8 mouse cellular contexts compared by ENCODE assay signal in the genomic region with DNA sequence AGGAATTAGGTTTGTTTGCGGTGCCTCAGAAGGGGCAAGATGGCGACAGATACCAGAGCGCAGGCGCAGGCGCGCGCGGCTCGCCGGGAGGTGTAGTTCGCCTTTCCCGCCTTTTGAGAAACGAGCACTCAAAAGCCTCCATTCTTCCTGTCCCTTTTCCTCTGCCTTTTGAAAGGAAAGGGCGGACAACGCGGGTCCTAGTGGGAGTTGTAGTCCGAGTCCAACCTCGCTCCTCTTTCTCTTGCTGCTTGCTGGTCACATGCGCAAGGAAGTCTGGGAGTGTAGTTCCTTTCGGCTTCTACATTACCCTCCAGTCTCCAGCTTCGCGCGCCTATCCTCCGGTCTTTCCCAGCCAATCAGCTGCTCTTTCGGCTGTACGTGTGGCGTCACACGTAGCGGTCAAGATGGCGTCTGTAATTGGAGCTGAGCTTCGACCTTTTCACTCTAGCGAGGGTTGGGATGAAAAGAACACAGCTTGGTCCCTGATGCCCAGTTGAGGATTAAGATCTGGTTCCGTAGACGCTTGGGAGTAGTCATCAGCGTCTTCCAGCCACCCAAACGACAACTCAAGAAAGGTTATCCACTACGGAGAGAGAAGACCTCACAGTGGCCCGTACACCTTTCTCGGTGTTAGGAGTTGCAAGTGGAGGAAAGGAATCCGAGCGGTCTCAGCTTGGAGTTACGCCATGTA. TPM values are rescaled to one million over a fixed set of nuclear protein-coding genes. Genes with fewer than 3 reads are reported as not detected.
DNase-seq lines count a peak whose midpoint lies in the region; ATAC-seq lines count a peak whose summit lies in the region.

TSS of gene Emsy (minus strand) at position 253 of the 691 bp plus-strand sequence.

- peak within 1 kb of the TSS; percentile 74 for H3K4me2 ChIP-seq in hindbrain, embryonic 15.5 days

- no peaks in the 10 kb centered on the region for H3K27me3 ChIP-seq in hindbrain, embryonic 15.5 days

- peak; percentile 92 for DNase-seq in T-cell, adult 2 months (ENCODE audit: low spot score)
- DNase-seq in cerebellum, postnatal 36 days = peak; percentile 93 to 94
- peak; percentile 97 for DNase-seq in frontal cortex, postnatal 36 days (ENCODE audit: low spot score in 2 of 2)
- peak; percentile 96 for DNase-seq in left cerebral cortex, adult 11 months (ENCODE audit: low spot score)
- DNase-seq in lung, postnatal 4 days = peak; percentile 94 to 97
- peak; percentile 94 for DNase-seq in retina, postnatal 7 days (ENCODE audit: low read depth, low spot score)
- peak; percentile 71 for DNase-seq in urinary bladder, postnatal 10 days (ENCODE audit: low spot score)

- H3K4me3 ChIP-seq in hindbrain, embryonic 15.5 days = peak within 1 kb of the TSS; percentile 91

- peaks cover 20% of the 10 kb centered on the region for H3K36me3 ChIP-seq in hindbrain, embryonic 15.5 days

- peak; percentile 99 for ATAC-seq in hindbrain, embryonic 15.5 days (ENCODE audit: low FRiP score, low read depth)

- peak within 1 kb of the TSS; percentile 91 for H3K27ac ChIP-seq in hindbrain, embryonic 15.5 days (replicated peaks)

- no peaks in the 10 kb centered on the region for H3K9me3 ChIP-seq in hindbrain, embryonic 15.5 days

- H3K9ac ChIP-seq in hindbrain, embryonic 15.5 days = peak within 1 kb of the TSS; percentile 92

- peaks cover 35% of the 10 kb centered on the region for H3K4me1 ChIP-seq in hindbrain, embryonic 15.5 days (replicated peaks)

- WGBS in hindbrain, embryonic 15.5 days = under 1% methylated on average over 42 of the region's 42 CpGs

RNA-seq across cellular contexts. Expression of gene Emsy, which starts in this region (rescaled TPM):
- polyA plus RNA-seq in hindbrain, embryonic 15.5 days (2015; fragmentation: Nextera tagmentation; extraction: Ambion mirVana) = 30.6 and 33.4 TPM in 2 replicates

Comparison
In these comparisons a context has a peak if more than half of its experiments do, and no peak if none do; other contexts are left out.
1. Peak in every context shown above with its lines: DNase-seq, ATAC-seq, H3K4me3 ChIP-seq and H3K27ac ChIP-seq.